Mouse (Mus musculus) brain, embryonic 14.5 days (tissue): Measurements from ENCODE around the gene Glrx5.

ENCODE experiments used
- CTCF ChIP-seq: fragments of 200-500 bp; IDR thresholded peaks from 2 replicates; pipeline ENCODE4 v1.5.1; 2012; ENCODE audit warnings: inconsistent platforms, mild to moderate bottlenecking, moderate library complexity, borderline replicate concordance; ENCODE audit not compliant: insufficient read depth, insufficient read length; ENCODE audit errors: extremely low read depth
- POLR2A ChIP-seq: fragments of 200-500 bp; IDR thresholded peaks from 2 replicates; pipeline ENCODE4 v1.6.1; 2012; ENCODE audit warnings: mild to moderate bottlenecking, inconsistent platforms, borderline replicate concordance; ENCODE audit not compliant: poor library complexity, insufficient read depth, insufficient read length, severe bottlenecking; ENCODE audit errors: extremely low read depth

DNA sequence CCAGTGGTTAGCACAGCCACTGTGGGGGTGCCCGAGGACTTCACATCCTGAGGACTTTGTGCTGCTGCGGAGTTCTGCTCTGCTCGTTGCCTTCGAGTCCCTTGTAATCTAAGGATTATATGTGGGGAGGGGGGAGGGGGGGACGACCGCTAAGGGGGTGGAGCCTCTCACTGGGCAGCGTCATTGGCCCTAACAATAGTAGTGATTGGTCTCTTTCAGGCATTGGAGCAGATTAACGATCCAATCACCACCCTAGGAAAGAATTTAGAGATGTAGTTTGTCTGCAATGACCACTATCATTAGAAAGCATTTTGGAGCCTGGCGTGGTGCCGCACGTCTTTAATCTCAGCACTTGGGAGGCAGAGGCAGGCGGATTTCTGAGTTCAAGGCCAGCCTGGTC lies 52.8 kb downstream of the Glrx5 start:
- TF ChIP-seq POLR2A (no peak), CTCF (no peak)
